Mouse (Mus musculus) left cerebral cortex, adult 11 months (tissue): ENCODE measurements around the gene Foxe3.
A peak's percentile ranks its signal among the peaks of the same experiment; 100 is the strongest.

Experiments
- DNase-seq: peaks from one replicate; pipeline ENCODE4 v3.0.0; 2022; ENCODE audit warnings: low spot score

Gene Foxe3

DNA sequence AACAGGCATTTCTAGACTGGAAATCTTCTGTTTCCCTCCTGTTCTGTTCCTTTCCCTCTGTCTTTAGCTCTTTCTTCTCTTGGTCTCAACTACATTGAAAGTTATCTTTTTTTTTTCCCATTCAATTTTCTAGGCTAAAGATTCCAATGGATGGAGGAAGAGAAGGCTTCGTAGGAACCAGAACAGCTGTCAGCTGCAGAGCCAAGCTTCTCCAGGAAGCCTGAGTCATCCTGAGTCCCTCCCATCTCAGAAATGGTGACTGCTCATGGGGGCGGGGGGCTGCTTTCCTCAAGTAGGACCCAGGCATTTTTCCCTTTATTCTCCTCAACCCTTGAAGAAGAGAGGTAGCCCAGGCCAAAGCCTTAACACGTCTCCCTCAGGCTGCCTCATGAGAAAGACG, 9.8 kb downstream of the Foxe3 start:
- no peak for DNase-seq

DNA sequence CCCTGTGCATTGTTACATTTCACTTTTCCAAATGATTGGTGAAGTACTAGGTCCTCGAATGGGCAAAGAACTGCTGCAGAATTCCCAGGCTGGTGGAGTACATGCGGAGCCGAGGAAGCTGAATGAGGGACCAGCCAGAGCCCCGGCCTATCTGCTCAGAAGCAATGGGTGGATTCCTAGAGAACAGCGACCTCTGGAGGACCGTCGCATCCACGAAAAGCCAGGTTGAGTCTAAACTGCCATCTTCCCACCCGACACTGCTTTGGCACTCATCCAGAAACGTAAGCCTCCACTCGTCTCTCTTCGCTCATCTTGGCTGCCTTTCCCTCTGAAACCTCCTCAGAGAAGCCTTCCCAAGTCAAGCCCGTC, 12.2 kb downstream of the Foxe3 start:
- DNase-seq = peak; percentile 24

DNA sequence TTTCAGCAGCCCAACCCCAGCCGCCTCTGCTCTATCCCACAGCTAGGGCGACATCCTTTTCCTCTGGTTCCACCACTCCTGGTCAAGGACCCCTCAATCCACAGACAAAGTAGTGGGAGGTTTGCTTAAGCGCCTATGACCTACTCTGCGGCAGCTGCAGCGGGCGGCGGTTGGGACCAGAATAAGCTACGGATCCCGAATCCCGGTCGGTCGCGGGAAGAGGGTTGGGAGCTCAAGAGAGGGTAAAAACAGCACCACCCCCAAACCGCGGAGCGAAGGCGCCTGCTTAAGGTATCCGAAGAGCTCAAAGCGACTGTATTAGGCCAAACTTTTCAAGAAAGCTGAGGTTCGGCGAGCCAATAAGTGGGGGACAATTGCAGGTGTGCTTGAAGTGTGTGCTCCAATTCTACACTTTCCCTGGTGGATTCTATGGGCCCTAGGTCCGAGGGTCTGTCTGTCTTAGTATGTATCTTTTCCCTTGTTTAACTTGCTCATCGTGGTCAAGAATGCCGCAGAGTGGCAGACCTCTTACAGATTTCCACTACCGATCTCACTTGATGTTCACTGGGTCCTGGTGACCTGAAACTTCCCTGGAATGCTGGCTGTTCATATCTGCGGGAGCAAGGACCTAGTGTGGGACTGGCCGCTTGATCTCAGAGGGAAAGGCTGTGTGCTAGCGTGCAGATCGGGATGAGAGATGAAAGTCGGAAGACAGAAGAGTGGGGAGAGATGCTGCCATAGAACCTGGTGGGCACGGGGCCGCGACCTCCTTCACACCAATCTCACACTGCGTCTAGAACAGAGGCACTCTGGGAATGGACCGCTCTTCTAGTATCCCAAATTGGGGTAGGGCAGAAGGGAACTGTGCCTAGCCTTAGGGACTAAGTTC, 12.9 kb downstream of the Foxe3 start:
- no peak for DNase-seq

DNA sequence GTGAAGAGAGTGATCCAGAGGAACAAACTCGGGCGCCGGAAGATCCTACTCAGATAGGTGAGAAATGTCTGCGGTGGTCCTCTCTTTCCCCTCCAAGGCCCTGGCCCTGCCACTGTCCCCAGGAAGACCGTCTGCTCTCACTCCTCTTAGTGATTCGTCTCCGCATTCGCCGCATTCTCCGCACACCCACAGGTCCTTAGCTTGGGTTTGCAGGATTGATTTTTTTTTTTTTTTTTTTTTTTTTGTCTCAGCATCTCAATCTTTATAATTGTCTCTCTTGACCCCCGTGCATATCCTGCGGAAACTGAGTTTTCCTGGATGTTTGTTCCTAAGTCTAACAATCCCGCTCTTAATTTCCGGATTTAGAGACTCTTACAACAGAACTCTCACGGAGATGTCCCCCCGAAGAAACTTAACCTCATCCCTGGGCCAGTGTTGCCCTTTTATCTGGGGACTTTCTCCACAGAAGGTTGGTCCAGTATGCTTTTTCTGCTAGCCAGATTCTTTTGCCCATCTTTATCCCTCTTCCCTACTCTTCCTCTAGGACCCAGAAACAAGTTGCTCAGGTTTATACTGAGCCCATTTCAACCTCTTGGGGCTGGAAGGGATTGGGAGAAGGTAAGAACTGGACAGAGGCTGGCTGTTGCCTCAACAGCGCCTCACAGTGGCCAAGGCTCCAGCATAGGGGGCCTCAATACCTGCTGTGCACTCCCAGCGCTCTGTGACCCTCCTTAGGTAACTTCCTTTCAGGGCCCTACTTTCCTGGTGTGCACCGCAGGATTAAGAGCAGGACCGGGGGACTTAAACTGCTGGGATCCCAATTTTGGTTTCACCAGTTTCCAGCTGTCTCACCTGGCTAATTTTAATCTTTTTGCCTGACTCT, 16.0 kb downstream of the Foxe3 start:
- DNase-seq = no peak

DNA sequence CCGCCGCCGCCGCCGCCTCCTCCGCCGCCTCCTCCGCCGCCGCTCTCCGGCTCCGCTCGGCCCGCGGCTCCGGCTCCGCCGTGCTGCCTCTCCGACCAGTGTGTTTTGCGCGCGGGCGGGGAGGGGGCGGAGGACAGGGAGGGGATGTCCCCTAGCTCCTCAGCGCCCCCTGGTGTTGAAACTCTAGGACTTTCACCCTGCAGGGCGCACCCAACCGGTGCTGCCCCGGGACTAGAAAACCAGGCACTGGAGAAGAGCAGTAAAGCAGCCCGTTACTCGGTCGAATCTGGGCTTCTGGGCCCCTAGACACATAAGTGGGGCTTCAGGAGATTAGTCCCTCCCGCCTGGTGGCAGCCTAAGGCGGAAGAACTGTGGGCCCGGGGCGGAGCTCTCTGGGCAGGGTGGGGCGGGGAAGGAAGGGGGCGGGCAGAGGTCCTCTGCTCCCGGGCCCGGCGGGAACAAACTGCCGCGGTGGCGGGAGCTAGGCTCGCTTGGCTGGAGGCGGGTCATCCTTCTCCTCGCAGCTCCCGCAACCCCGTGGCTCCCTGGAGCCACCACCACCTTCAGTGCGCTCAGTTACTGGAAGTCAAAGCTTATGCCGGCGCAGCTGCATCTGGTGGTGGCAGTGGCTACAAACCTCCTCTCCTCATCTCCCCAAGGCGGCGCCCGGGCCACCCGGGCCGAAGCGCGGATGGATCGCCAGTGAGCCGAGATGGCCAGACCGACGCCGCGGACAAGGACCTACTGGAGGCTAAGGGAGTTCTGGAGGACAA, 16.8 kb downstream of the Foxe3 start, which contains the start of gene Foxd2:
TSS of gene Foxd2 (minus strand) at position 45 of the 773 bp plus-strand sequence.
- DNase-seq = no peak

DNA sequence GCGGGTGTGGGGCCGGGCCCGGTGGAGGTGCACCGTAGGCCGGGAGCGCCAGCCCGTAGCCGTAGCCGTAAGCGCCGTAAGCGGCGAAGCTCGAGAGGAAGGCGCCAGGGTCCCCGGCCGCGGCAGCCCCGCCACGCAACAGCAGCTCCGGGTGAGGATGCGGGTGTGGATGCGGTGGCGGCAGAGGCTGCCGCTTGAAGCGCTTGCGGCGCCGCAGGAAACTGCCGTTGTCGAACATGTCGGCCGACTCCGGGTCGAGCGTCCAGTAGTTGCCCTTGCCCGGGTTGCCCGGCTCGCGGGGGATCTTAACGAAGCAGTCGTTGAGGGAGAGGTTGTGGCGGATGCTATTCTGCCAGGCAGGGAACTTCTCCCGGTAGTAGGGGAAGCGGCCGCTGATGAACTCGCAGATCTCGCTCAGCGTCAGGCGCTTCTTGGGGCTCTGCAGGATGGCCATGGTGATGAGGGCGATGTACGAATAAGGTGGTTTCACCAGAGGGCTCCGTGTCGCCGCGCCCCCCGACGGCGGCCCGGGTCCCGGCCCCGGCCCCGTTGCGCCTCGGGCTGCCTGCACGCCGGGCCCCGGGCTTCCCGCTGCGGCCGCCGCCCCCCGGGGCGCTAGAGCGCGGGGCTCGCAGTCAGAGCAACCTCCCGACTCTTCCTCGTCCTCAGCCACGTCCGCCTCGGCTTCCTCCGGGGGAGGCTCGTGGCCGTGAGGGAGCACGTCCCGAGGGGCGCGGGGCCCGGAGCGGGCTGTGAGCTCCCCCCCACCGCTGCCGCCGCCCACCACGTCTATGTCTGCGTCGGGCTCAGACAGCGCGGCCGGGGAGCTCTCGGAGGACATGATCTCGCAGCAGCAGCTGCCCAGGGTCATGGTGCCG, 17.6 kb downstream of the Foxe3 start:
- no peak for DNase-seq

DNA sequence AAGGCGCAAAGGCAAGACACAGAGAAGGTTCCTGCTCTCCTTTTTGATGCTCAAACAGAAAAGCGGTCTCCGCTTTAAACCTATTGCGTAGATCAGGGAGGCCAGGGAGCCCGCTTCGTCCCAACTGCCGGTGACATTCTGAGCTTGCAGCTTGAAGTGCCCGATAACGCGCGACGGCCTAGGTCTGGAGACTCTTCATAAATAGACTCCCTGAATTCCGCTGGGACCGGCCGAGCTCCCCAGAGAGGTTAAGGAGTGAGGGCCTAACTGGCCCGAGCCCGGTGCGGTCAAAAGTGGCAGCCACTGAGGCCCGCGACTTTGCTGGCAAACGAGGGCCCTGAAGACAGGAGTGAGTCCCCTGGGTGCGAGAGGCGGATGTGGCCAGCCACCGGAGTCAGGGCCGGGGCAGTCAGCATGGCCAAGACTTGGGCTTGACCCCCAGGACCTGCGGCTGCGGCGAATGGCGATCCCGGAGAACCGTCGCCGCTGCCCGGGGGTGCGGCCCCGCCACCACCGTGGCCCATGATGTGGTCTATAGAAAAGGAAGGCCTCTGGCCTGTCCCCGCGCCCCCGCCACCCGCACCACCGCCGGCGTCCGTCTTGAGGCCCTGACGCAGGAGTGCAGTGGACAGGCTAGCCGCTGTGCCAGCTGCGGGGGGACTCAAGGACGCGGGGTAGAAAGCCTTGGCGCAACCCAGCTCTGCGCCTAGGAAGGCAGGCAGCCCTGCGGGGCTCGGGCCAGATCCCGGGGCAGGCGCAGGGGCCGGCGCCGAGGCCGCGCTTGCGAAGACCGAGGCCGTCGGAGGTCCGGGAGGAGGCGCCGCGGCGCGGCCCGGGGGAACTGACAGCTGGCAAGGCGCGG, 18.5 kb downstream of the Foxe3 start:
- no peak for DNase-seq

DNA sequence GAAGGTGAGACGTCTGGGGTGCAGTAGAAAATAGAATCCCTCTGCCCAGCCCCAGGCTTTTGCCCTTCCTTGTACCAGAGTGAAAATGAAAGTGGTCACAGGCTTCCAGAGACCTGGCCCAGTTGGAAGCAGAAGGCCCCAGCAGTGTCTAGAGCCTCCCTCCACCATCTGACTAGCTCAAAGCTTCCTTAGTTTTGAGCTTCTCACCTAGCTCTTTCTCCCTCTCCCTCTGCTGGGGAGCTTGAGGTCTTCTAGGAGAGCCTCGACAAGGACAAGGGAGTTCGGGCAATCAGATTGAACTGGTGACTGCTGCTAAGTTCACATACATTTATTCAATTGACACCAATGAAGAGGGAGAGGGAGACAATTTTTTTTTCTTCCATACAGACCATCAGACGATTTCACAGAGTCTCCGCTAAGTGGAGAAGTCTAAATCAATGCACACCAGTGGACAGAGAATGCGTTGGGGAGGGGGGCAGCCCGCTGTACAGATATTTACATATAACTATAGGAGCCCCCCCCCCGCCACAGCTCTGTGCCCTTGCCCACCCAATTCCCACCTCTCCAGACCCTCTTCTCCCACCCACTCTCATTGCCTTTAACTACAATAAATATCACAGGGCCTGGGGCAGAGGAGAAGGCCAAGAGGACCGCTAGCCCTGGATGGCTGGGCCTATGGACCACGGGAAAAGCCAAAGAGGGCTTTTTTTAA, 19.7 kb downstream of the Foxe3 start:
- no peak for DNase-seq

DNA sequence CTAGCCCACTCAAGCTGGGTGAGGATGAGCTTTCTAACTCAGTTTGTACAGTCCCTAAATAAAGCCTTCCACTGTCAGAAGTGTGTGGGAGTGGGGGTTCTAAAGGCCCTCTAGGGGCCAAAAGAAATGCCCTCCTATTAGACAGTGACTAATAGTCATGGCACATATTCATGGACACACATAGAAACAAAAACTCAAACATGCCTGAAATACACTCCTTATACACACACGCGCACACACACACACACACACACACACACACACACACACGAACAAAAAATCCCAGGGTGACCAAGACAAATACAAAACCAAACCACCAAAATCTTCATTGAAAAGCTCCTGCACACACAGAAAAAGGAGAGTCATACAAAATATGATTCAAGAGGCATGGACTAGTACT, 20.3 kb downstream of the Foxe3 start:
- DNase-seq = no peak

DNA sequence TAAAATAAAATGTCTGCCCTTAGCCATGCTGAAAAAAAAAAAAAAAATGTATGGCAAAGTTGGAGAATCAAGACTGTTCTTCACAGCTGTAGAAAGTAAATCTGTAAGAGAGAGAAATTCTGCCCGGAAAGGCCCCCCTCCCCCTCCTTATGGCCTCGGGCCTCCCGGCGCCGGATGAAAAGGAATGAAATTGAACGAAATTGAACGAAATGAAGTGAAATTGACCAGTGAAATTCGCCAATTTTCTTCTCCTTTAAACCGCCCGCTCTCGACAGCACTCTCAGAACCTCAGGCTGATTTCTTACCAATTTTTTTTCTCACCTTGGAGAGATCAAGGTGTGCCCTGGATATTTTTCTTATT, 22.4 kb downstream of the Foxe3 start:
- no peak for DNase-seq

DNA sequence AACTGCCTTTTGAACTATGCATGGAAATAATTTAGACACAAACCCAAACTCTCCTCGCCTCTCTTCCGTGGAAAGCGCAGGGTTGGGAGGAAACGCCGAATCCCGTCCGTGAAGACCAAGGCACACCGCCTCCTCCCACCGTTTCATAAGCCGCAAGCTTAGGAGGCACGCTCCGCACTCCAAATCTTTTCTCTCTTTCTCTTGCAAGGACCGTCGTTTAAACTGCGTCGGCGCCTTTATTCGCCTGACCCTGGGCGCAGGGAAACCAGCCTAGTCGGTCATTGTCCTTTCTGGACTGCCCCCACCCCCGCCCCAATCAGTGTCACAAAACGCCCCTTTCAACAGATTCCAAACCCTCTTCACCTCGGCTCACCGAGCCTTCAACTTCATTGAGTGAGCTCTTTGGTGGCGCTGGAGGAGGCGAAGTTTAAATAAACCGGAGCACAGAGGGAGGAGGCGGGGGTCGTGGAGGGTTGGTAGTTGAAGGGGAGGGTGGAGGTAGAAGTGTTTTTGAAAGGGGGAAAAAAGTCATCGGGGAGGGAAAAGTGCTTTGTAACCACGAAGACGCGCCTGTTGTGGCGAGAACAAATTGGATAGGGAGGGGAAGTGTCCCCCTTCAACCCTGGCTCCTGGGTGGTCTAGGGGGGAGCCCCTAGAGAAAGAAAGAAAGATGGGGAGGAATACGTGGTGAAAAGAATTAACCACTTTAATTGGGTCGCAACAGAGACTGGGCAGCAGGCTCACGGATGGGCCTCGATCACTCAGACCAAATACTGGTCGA, 23.0 kb downstream of the Foxe3 start:
- DNase-seq = no peak

DNA sequence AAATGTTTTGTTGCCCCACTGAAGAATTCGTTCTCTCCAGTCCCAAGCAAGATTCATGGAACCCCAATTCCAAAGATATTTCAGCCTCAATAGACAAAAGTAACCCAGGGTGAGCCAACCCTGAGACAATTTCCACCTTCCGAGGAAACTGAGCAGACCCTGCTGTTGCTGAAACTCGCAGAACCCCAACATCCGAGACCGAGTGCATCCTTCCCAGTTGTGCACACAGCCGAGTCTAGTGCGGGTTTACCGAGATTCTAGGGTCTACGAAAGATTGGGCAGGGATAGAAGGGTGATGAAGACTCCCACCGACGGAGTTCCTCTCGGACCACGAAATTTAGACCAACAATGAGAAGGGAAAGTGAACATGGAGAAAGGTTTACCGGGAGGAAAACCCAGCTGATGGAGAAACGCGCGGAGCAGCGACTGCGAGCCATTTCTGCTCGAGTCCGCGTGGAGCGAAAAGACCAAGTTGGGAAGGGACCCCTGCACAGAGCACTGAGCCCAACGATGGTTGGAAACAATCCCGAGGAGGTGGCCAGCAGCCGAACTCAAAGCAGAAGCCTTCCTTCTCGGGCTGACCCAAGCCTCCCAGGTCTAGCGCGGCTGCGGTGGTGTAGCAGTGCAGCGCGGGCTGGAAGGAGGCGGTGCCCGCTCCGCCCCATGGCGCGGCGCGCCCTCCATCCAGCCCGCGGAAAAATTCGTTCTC, 24.0 kb downstream of the Foxe3 start:
- no peak for DNase-seq

DNA sequence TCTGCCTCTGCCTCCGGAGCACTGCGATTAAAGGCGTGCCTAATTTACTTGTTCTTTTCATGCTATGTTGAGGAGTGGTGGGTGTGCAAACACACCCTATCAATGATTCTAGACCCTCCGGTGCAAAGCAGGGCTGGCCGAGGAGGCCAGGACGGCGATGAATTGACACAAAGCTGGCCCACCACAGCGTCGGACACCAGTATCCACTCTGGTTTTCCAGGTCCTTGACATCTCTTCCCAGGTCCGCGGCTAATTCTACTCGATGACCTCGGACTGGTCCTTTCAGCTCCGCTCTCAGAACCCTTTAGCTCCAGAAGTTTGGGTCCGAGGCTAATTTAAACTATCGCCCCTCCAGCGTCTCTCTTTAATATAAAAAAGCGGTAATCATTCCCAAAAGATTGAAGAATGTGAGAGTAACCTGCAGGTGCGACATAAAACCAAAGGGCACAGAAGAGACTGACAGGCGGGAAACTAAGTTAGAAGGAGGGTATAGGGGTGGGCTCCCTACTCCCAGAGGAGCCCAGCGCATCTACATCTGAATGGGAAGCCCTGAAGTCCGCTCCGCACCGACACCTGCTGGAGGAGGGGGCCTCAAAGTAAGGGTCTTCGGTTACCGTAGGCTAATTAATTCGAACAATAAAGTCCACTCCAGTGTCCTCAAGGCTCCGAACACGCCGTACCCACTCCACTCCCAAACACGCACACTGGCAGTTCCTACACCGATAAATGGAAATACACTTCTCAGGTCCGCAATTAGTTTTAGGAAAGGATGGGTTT, 24.8 kb downstream of the Foxe3 start:
- DNase-seq = no peak

DNA sequence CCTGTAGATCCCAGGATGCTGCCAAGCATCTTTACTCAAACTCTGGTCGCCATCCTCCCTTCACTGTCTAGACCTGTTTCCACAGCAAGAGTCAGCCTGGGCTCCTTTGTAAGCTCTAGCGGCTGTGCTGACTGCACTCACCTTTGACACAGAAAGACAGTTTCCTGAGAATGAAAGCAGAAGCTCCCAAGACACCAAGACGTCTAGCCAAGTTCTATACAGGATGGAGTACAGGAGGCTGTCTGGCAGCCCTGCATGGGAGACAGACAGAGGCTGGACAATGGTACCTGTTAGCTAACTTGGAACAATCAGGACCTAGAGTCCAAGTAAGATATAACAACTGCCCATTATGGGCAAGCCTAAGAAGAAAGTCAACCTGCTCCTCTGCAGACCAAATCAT, 25.9 kb downstream of the Foxe3 start:
- DNase-seq = no peak

DNA sequence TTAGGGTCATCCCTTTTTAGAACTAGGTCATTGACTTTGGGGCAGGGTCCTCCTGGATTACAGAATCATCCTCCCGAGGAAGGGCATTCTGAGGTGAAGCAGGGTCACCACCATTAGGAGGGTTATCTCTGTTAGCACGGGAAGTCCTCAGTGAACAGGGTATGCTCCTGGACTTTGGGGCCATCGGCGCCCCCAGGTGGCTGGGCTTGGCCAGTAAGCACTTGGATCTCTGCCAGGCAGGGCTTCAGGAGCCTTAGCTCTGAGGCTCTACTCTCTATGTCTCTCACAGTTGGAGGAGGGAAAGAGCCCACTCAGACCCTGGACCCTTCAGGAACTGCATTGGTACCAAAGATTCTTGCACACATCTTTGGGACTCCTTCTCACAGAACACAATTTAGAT, 28.0 kb downstream of the Foxe3 start:
- DNase-seq = no peak

DNA sequence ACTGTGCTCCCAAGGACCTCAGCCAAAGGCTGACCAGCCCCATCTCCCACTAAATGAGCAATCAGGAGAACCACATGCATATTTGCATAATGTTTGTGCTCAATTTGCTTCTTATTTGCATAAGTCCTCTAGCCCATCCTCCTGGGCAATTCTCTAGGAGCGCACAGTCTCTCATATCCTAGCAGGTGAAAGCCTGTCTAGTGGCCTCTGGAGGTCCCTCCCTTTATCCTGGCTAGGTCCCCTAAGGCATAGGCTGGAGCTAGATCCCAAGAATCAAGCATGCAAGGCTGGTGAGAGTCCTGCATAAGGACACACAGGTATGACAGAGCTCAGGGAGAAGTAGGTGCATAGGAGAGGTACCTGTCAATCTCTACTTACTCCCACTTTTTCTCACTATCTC, 43.6 kb downstream of the Foxe3 start:
- DNase-seq = no peak

DNA sequence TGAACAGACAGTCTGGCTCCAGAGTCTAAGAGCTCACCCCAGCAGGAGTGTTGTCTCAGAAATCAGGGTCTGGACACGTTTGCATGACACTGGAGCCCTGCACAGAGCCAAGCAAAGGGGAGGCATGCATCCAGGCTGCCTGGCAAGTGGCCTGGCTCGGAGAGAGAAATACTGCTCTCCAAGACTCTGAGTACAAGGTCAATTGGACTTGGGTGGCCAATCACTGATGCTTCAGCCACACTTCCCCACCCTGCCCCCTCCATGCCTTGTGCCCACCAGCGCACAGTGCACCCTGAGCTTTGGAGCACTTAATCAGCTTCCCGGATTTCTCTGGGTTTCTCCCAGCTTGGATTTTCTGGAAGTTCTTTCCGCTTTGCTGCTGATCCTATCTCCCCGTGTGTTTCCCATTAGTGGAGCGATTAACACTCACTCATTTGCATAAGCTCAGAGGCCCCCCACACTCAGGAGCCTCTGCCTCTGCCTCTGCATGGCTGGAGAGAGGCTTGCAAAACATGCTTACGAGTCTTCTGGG, 49.3 kb downstream of the Foxe3 start:
- no peak for DNase-seq
